Mouse (Mus musculus) lung, postnatal 14 days (tissue): ENCODE data around the gene Slit1.

ENCODE experiments used
- DNase-seq: peaks from one replicate; pipeline ENCODE4 v3.0.0; 2021

The Slit1 gene

DNA sequence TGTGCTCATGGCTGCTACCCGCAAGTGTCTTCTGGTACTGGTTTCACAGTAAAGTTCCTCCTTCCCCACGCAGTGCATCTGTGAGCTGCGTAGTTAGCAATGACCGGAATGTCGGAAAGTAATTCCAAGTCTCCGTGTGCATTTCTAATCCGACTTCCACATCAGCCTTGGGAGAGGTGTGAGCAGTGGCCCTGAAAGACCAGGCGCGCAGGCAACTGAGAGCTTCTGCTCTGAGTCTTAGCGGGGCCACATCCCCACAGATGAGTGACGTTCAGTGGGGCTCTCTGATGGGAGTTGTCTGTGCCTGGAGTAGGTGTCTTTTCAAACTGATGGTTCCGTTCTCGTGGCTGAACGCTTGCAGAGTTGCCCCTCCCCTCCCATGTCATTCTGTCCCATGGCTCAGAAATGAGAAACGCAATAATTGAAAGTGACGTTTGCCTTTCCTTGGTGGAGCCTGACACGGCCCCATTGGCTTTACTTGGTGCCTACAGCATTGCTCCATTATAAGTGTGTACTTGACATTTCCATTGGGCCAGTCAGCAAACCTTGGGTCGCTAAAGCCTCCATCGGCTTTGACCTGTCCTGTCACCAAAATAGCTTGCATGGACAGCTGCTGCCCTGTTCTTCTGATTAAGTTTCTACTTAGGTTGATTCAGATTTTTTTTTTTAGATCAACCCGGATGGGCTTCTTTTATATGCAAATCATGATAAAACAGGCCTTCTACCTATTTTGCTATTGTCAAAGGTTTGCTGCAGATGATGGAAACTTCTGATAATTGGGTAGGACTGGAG is 155.8 kb downstream of the Slit1 start:
- DNase-seq, result no peak

DNA sequence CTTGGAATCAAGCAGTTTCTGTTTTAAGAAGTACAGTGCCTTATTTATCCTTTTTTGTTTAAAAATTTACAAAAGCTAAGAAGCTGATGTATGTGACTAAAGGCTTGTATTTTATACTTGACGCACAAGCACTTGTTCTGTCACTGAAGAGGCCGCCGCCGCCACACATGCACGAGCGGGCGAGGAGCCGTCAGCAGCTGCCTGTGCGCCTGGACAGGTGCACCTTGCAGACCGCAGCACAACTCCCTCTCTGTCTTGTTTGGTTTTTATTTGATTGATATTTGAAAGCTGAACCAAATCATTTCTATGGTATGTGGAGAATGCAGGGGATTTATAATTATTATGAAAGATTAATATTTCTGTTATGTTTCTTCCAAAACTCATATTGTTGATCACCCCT is 156.7 kb downstream of the Slit1 start:
- no peak for DNase-seq

DNA sequence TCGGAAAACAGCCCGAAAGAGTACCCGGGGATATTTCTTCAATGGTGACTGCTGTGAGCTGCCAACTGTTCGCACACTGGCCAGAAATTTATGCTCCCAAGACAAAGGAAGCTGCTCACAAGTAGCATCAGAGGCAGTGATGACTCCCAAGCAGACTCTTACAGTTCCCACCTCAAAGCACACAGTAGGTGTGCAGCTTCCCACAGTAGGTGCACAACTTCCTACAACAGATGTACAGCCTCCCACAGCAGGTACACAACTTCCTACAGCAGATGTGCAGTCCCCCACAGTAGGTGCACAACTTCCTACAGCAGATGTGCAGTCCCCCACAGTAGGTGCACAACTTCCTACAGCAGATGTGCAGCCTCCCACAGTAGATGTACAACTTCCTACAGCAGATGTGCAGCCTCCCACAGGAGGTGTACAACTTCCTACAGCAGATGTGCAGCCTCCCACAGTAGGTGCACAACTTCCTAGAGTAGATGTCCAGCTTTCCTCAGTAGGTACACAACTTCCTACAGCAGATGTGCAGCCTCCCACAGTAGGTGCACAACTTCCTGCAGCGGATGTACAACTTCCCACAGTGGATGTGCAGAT is 160.4 kb downstream of the Slit1 start:
- no peak for DNase-seq

DNA sequence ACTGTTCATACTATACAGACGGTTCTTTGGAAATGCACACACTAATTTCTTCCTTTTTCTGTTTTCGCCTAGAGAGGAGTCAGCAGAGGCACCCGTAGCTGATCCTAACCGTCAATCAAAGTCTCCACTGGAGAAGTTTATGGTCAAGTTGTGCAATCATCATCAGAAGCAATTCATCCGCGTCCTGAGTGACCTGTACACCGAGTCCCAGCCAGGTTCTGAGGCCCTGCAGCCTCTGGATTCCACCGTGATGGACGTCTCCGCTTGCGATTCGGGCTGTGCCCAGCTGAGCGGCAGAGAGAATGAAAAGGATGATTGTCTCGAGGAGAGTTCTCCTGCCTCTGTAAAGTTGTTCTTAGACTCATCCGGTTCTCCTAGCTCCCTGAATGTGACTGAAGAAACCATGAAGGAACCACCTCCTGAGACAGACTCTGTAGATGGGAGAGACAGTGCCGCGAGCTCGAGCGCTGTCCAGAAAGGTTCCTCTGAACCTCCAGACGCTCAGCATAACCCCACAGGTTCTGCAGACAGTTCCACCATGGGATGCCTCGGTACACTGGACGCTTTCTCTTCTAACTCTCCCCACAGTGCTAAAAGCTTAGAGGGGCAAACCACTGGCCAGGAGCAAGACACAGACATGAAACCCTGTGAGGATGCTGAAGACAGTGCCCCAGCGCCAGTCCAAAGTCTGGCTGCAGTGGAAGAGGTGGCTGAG is 161.6 kb downstream of the Slit1 start, which contains the start of gene Gm340:
Gene Gm340 (plus strand): TSS at position 665 of the 715 bp plus-strand sequence.
- no peak for DNase-seq

DNA sequence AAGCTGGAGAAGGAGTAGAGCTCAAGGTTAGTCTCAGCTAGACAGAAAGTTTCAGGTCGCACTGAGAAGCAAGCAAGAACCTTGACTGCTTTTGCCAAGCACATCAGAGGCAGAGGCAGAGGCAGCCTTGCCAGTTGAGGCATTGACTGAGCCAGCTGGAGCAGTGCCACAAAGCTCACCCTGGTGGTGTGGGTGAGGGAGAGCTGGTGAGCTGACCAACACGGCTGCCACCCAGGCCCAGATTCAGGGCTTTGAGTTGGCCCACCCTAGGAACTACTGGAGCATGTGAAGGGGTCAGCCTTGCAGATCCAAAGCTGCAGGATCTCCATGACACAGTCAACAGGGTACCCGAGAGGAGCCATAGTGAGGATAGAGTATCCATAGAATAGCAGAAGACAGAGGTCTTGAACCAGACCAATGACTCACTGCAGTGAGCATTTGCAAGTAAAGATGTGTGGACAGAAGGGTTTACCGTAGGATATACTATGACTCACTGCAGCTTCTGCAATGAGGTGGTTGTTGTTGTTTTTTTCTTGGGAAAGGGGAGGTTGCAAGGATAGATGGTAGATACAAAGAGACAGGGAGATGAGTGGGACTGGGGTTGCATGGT is 164.0 kb downstream of the Slit1 start:
- DNase-seq, result no peak

DNA sequence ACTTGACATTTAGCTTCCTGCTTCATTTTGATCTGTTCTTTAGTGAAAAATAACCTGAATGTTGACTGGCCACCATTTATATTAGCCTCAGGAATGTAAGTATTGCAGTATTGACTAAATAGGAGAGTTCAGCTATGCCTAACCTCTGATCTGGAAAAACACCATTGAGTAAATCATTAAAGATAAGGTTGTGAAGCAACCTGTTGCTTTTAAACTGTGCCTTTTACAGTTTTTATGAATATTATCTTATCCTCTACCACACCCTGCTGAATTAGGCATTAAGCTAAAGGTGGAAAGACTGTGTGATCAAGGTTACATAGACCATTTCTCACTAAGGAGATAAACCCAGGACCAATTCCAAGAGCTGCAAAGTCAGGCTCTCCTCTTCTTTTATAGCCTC is 165.9 kb downstream of the Slit1 start:
- no peak for DNase-seq

DNA sequence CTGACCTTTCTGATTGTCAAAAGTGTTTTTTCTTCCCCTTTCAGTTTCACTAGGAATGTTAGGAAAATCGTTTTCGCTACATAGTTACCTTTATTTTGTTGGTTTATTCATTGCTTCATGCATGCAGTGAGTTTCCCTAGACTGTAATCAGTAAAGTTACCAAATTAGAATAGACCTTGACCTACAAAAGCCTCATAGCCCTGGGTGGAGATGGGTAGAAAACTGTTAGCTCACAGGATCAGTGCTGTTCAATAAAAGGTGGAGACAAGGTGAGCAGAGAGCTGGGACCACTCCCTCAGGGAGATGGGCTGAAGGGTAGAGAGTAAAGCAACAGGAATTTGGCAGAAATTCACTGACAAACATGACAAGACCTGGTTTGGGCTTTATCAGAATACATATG is 169.8 kb downstream of the Slit1 start:
- DNase-seq, result no peak

DNA sequence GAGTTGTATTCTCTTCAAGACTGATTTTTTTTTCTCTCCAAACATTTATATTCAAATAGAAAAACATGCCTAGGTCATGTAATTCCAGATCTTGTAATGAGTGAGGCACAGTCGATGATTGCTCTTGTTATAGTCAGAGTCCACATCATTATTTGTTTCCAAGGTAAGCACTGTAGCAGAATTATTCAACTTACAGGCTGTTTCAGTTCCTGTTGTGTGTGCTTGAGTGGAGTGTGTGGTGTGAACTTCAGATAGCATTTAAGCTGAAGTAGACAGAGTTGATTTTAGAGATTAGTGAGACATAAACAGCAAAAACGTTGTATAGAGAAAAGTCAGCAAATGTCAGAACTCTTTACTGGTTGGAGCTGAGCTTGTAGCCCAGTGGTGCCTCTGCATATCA is 174.7 kb downstream of the Slit1 start:
- no peak for DNase-seq

DNA sequence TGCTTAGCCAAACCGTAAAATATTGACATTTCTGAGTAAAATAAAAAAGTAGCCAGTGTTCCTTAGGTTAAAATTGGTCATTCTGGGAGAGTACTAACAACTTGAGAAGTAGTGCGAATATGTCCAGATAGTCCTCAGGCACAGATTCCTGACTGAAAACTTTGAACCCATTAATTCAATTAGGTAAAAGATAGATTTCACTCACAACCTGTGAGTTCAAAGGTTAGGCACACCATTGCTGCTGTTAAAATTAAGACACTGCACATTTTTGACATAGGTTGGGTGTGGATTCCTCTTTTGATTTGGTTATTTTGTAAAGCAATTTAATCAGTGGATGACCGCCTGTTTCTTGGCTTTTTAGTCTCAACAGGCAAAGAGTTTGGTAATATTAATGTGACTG is 182.6 kb downstream of the Slit1 start:
- DNase-seq, result no peak

DNA sequence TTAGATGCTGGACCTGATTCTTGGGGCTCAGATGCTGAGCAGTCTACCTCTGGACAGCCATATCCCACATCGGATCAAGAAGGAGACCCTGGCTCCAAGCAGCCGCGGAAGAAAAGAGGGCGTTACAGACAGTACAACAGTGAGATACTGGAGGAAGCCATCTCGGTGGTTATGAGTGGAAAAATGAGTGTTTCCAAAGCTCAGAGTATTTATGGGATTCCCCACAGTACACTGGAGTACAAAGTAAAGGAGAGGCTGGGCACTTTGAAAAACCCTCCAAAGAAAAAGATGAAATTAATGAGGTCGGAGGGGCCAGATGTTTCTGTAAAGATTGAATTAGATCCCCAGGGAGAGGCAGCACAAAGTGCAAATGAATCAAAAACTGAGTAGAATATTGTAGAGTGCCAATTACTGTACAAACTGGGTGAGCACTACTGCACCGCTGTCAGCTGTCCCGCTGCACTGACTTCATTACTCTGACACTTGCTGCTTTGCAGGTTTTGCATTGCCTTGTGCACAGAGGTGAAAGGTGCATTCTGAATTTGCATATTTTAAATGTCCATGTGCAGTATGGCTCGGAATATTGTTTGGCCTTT is 184.5 kb downstream of the Slit1 start:
- no peak for DNase-seq

DNA sequence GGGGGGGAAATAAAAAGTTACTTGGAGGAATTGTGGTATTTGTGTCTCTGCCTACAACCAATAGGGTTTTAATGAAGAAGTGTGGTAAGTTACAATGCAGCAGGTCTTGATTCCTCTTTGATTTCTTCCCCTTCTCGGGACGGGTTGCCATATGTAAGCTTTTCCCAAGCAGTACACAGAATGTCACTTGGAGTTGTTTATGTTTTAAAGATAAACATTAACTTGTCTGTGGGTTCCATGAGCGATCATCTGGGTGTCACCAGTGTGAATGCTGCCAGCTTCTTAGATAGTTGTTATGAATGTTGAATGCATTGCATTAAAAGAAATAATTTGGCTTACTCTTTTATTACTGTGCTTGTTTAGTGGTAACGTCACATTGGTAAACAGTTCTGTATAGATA is 186.0 kb downstream of the Slit1 start:
- DNase-seq, result no peak

DNA sequence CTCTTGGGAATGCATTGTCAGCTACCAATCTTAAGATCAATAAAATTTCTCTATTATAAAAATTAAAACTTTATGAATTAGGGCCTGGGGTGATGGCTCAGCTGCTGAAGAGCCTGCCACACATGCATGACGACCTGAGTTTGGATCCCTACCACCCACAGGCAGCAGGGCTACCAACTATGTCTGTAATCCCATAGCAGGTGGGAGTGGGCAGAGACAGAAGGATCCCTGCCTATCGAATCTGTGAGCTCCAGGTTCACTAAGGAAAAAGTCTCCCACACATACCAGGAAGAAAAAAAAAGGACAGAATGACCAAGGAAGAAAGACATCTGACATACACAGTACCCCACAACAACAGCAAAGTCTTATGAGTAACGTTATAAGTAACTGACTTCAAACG is 186.5 kb downstream of the Slit1 start:
- no peak for DNase-seq
